Mouse (Mus musculus) cerebellum, adult 11-12 months (tissue): ENCODE measurements at regions not wholly inside any gene's neighbourhood (a gene's known extent, or its start where the extent isn't known, plus 50 kb on each side); places are given as distances from the start of the nearest gene placed in this dataset.
A peak's percentile ranks its signal among the peaks of the same experiment; 100 is the strongest.

Experiments
- DNase-seq: peaks from one replicate; pipeline ENCODE4 v3.0.0; 2022

DNA sequence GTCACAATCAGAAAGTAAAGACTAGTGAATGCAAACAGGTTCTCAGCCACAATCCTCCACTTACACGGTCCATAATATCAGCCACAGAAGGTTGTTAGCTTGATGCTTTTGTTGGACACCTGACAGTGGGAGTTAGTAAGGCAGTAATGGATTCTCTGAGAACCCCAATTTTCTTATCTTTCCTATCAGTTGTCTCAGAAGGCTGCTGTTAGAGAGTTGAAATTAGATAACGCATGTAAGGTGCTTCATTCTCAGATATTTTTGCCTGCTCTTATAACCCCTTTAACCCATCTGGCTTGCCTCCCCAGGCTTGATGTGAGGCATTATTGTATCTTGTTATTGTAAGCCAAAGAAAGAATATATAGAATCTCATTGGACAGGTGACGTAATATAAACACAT, 63.0 kb upstream of the Ube2e3 start:
- DNase-seq, result no peak

GRCm38 (mm10) chr2:78803543-78803942, 64.4 kb upstream of the Ube2e3 start:
- no peak for DNase-seq

GRCm38 (mm10) chr2:78795446-78795845, 72.5 kb upstream of the Ube2e3 start:
- no peak for DNase-seq

GRCm38 (mm10) chr2:78794734-78795133, 73.2 kb upstream of the Ube2e3 start:
- DNase-seq, result no peak

DNA sequence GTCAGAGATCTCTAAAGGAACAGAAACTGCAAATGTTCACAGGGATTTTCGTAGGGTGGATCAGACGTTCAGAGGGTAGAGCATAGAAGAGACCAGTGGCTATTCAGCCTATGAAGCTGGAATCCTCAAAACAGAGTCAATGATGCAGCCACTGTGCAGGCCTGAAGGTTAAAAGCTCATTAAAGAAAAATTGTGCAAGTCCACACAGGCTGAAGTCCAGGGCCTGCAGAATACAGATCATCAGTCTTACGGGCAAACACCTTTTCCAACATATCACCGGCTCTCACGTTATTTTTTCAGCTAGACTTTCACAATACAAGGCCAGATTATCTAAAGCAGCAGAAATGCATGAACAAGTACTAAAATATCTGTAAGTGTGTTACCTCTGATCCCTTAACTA, 78.8 kb upstream of the Ube2e3 start:
- DNase-seq, result no peak

DNA sequence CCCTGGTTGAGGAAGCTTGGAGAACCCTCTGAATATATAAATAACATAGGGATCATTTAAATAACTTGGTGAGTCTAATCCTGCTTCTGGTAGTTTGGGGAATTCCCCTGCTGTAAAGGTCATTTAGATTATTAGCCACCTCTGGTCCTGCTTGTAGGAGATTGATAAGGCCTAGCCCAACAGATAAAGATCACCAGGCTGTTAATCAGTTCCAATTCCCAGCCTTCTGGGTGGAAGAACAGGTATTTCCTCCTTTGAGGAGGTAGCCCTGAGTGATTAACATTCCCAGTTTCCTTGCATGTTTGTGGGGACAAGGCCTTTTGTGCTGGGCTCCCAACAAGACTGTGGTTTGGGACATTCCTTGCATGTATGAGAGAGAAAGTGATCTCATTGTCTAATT, 79.7 kb upstream of the Ube2e3 start:
- DNase-seq, result no peak

DNA sequence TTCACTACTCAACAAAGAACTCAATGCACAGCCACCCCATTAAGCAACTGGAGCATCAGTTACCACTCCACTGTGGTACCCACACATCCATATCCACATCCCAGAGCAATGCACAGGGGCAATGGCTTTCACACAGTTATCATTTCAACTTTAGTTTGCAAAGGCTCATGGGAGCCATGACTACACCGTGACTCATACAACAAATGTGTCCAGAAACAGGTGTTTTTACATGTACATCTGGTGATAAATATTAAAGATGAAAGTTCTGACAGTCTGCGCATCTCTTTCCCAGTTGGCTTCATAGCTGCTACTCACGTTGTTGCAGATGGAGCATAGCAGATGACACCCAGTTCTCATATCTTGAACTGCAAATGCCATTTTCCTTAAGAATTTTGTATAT, 88.0 kb upstream of the Ube2e3 start:
- no peak for DNase-seq

DNA sequence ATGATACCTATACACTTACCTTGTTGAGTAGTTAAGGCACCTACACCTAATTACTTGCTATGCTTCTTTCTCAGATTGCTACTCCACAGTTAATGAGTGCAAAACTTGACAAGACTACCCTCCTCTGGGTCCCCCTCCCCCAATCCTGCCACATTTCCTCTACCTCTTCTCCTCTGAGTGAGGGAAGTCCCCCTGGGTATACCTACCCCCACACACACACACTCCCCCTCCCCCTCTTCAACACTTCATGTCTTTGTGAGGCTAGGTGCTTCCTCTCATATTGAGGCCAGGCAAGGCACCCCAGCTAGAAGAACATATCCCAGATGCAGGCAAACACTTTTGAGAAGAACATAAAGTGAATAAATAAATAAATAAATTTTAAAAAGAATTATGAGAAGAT, 90.3 kb upstream of the Ube2e3 start:
- DNase-seq, result no peak

GRCm38 (mm10) chr2:78754362-78754761, 113.6 kb upstream of the Ube2e3 start:
- no peak for DNase-seq

DNA sequence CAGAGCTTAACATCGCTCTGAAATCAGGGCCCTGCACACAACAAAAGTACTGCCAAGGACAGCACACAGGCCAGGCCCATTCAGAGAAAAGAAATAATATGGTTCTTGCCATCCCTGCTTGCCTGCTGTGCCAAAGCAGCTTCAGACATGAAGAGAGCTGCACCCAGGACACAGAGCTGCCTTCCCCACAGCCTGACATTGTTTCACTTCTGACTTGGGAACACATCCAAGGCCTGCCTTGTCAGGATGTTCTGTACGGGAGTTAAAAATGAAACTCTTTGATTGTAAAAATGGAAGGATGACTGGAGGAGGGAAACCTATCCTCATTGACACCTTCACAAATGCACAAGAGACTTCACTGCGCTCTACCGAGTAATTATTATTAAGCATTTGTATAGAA, 114.0 kb upstream of the Ube2e3 start:
- DNase-seq, result no peak

- DNase-seq, result no peak
These were observed 137.8 kb upstream of the Ube2e3 start for GRCm38 (mm10) chr2:78730161-78730560.

GRCm38 (mm10) chr2:78726060-78726459, 141.9 kb upstream of the Ube2e3 start:
- no peak for DNase-seq

DNA sequence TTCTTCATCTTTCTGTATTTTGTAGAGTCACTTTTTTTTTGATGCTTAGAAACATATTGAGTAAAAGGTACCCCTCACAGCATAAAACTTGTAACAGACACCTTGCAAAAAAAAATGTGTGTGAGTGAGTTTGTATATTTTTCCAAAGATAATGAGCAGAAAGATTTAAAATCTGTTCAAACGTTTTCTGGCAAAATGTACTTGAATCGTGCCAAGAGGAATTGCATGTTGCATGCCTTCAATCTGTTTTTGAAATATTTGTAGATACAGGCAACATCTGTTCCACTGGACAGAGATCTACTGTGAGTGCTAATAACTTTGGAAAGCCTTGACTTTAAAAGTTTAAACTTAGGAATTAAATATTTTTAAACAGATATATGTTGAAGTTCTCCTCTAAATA, 143.5 kb upstream of the Ube2e3 start:
- DNase-seq, result no peak

- no peak for DNase-seq
These were observed 144.5 kb upstream of the Ube2e3 start for GRCm38 (mm10) chr2:78723423-78723822.

DNA sequence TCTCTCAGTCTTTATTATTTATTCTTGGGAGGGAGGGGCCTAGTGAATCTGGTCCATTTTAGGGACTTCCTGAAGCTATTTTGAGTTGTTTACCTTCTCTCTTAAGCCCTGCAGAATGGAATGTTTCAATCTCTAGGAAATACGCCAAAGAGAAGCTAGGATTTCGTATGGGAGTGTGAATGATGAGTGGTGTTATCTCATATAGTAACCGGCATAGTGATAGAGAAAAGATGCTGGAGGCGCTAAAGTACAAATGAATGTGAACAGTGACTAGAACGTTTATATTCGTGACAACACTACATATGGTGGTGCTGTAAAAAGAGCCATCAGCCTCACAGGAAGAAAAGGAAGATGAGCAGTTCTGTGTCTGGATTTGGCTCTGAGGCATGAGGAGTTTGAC, 145.2 kb upstream of the Ube2e3 start:
- no peak for DNase-seq

- DNase-seq, result no peak
These were observed 149.4 kb upstream of the Ube2e3 start for GRCm38 (mm10) chr2:78718550-78718949.

GRCm38 (mm10) chr2:78716157-78716798, 151.6 kb upstream of the Ube2e3 start:
- DNase-seq, result no peak

GRCm38 (mm10) chr2:78694851-78695250, 173.1 kb upstream of the Ube2e3 start:
- DNase-seq, result no peak

GRCm38 (mm10) chr2:78656668-78657067, 211.3 kb upstream of the Ube2e3 start:
- DNase-seq, result no peak

GRCm38 (mm10) chr2:78655156-78655855, 212.6 kb upstream of the Ube2e3 start:
- peak; percentile 82 for DNase-seq

GRCm38 (mm10) chr2:78651549-78651948, 216.4 kb upstream of the Ube2e3 start:
- DNase-seq, result no peak

DNA sequence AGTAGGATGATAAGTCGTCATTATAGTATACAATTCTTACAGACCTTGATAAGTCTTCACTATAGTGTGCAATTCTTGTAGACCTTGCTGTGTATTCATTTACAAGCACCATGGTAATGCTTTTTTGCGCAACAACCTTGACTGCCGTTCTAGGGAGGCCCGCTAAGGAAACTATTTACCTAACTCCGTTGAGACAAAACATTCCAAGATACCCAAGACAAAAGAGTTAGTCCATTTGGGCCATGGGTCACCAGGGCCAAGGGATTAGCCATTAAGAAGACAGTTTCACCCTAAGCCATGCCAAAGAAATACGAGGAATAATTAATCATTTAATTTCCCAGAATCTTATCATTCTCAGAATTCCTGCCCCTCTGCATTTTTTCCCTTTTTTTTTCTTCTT, 227.6 kb upstream of the Ube2e3 start:
- no peak for DNase-seq

DNA sequence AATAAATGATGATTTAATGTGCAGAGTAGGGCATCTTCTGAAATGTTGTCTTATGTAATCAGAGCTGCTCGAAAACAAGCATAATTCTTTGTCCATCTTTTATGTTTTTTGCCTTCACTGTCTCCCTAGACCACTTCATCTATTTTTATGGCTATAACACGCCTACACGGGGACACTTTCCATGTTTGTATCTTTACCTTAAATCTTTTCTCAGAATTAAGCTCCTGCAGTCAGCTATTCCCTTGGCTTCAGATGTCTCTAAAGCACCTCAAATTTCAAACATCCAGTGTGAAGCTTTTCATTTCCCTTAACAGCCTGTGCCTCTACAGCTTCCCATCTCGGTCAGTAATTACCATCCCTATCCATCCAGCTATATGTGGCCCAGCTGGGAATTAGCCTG, 242.7 kb upstream of the Ube2e3 start:
- DNase-seq, result no peak

GRCm38 (mm10) chr2:78606388-78606787, 261.5 kb upstream of the Ube2e3 start:
- DNase-seq, result no peak

DNA sequence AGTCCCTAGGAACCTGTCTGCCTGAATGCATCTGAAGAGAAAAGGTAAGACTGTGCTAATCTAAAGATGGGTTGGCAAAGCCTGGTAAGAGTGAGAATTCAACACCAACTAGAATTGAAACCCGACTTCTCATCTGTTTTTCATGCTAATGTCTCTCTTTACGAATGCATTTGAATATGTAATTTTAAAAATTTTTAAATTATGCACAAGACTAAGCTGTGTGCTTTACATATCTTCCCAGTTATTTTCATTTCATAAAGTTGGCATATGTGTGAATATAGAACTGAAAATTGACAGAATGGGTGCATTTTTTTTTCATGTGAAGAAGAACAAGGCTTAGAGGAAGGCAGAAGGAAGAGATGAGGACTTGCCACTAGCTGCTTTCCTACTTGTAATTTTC, 267.2 kb upstream of the Ube2e3 start:
- DNase-seq, result no peak
